Mouse (Mus musculus): Measurements from ENCODE around the gene Sars.

The Sars gene

GRCm38 (mm10) chr3:108444698-108445365, at the start of gene Sars:
TSS of gene Sars (minus strand) at chr3:108445209.
- in situ Hi-C loops (cut with MboI, MseI) = no loop called here

DNA sequence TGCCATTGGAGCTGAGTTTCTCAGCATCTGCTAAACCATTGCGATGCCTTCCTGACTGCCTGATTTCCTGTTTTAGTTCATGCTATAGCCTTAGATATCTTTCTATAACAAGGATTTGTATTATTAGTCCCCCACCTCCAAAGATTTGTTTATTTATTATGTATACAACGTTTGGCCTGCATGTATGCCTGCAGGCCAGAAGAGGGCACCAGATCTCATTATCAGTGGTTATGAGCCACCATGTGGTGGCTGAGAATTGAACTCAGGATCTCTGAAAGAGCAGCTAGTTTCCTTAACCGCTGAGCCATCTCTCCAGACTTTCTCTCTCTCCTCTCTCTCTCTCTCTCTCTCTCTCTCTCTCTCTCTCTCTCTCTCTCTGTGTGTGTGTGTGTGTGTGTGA, 45.0 kb upstream of the Sars start:
- in situ Hi-C loops (cut with MboI, MseI) = no loop called here

GRCm38 (mm10) chr3:108484749-108485148, 39.7 kb upstream of the Sars start:
- in situ Hi-C loops (cut with MboI, MseI) = no loop called here

GRCm38 (mm10) chr3:108478800-108479199, 33.8 kb upstream of the Sars start:
- in situ Hi-C loops (cut with MboI, MseI) = loop anchor here in 1 of 2 experiments (5.0 kb wide), 2 partner anchors 49 to 76 kb away; no protein-coding TSS in a partner anchor

DNA sequence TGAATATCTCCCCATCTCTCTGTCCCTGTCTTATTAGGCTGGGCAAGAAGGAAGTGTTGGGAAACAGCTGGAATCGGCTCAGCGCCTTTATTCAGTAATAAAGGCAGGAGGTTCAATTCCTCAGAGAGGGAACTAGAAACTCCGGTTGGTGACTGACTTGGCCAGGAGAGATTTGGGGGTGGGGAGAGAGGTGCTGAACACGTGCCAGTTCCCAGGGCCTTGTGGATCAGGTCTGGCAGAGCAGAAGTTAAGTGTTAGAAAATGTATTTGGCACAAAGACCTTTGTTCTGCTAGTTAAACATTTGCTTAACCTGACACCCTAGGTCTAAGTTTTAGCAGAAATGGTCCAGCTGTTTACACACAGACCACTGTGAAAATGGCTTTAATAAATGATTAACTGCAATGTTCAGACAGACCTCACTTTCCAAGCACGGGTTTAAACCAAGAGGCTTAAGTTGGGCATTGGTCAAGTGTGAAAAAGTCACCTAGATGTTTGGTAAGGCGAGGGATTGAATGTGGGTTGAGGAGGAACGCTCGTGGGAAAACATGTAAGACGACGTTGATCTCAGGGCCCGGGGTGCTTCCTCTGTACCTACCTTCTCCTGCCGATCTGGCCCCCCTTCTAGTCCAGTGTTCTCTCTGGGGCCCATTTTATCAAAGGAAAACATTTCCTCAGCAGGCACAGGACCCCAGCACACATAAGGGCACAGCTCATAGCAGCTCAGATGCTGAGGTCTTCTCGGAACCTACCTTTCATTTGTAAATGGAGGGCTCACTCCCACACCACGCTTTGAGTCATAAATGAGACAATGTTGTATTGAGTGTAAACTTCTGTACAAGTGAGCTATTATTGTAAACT, 32.0 kb upstream of the Sars start:
- in situ Hi-C loops (cut with MboI, MseI) = loop anchor here in 1 of 2 experiments (5.0 kb wide), 2 partner anchors 50 to 75 kb away; no protein-coding TSS in a partner anchor

- in situ Hi-C loops (cut with MboI, MseI) = loop anchor here in 1 of 2 experiments (5.0 kb wide), 2 partner anchors 52 to 73 kb away; no protein-coding TSS in a partner anchor
Observed at GRCm38 (mm10) chr3:108475496-108475895, 30.5 kb upstream of the Sars start.

DNA sequence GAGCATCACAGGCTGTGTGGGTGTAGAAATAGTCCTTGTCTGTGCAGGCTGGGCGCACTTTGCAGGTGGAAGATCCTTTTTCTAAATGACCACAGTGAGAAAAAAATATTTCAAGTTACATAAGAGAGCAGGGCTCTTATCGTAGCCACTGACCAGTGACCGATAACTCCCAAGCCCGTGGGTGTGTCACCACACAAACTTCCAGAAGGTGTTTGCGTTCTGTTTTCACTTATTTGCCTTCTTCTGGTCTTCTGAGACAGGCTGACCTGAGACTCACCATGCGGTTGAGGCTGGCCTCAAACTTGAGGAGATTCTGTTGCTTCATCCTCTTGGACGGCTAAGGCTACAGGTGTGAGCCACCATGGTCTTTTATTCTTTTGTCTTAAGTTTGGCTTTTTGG, 30.0 kb upstream of the Sars start:
- in situ Hi-C loops (cut with MboI, MseI) = loop anchor here in 1 of 2 experiments (5.0 kb wide), 2 partner anchors 52 to 73 kb away; no protein-coding TSS in a partner anchor

DNA sequence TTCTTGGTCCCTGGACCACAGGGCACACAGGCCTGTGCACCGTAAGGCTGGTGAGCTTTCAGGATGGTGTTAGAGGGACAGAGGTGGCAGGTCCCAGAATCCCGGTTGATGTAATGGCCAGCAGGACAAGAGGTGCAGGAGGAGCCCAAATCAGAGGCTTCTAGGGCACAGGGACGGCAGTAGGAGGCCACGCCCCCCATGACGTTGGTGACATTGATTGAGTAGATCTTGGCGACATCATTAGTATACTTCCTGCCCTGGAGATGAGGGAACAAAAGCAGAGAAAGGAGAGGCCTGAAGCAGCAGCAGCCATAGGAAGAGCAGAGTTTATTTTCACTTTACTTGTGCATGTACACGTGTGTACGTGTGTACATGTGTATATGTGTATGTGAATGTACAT, 22.8 kb upstream of the Sars start:
- in situ Hi-C loops (cut with MboI, MseI) = no loop called here

- in situ Hi-C loops (cut with MboI, MseI) = no loop called here
Observed at GRCm38 (mm10) chr3:108466425-108466824, 21.4 kb upstream of the Sars start.

- in situ Hi-C loops (cut with MboI, MseI) = no loop called here
Observed at GRCm38 (mm10) chr3:108458866-108459265, 13.9 kb upstream of the Sars start.

DNA sequence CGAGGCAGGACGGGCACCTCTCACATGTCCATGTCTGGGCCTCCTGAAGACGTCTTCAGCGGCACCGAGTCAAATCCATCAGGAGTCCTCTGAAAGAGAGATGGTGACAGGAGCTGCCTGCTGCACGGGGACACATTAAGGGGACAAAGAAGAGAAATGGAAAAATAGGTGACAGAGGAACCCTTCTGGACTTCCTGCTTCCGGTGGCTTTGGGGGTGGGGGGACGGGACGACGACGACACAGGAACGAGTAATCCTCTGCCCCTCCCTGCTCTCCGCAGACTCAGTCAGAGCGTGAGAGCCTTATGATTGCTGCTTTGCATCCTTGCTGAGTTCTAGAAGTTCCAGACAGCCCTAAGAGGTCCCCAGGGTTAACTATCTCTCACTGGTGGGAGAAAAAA, 13.4 kb upstream of the Sars start:
- in situ Hi-C loops (cut with MboI, MseI) = no loop called here

- in situ Hi-C loops (cut with MboI, MseI) = no loop called here
Observed at GRCm38 (mm10) chr3:108454172-108454571, 9.2 kb upstream of the Sars start.

DNA sequence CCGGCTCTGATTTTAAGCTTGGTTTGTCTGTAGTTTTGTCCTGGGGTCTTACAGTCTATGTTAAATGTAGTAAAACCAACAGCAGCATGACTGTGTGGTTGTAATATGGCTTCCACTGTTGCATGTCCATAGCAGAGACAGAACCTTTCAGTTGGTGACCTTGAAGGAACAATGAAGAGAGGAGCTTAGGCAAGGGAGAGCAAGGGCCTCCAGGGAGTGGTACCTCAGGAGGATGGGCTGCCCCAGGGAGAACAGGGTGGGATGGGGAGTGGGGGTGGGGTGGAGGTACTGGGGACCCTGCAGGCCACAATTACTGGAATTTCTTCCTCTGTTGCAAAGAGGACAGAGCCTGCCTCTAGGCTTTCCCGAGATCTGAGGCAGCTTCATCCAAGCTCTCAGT, 7.0 kb upstream of the Sars start:
- in situ Hi-C loops (cut with MboI, MseI) = no loop called here

GRCm38 (mm10) chr3:108445366-108445705, 327 bp upstream of the Sars start:
- in situ Hi-C loops (cut with MboI, MseI) = no loop called here

- in situ Hi-C loops (cut with MboI, MseI) = no loop called here
Observed at GRCm38 (mm10) chr3:108444029-108444428, 980 bp downstream of the Sars start.

- in situ Hi-C loops (cut with MboI, MseI) = no loop called here
Observed at GRCm38 (mm10) chr3:108436380-108436714, 8.7 kb downstream of the Sars start.

DNA sequence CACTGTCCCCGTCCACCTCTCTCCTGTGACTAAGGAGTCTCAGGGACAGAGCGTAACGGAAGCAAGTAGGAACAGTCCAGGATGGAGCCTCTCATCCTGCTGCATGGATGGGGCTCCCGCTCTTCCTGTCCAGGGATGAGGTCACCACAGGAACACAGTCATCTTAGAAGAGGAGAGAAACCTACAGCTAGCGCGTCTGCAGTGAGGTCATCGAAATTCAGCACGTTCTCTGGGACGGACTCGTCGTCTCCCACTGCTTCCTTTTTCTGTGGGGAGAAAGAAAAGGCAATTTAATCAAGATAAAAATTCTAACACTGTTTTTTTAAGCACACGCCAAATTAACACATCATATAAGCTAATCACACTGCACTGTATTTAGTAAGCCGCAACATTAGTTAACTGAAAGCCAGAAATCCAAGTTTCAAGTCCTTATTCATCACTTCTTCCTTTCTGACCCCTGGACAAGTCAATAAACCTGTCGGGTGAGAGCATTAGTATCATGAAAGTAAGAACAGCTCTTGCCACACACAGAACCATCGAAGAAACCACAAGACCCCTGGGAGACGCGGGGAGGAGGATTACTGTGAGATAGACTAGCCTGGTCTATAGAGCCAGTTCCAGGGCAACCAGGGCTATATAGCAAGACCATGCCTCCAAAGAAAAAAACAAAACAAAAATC, 9.2 kb downstream of the Sars start:
- in situ Hi-C loops (cut with MboI, MseI) = no loop called here

- in situ Hi-C loops (cut with MboI, MseI) = no loop called here
Observed at GRCm38 (mm10) chr3:108433881-108434495, 11.0 kb downstream of the Sars start.

- in situ Hi-C loops (cut with MboI, MseI) = no loop called here
Observed at GRCm38 (mm10) chr3:108433188-108433880, 11.7 kb downstream of the Sars start.

- in situ Hi-C loops (cut with MboI, MseI) = no loop called here
Observed at GRCm38 (mm10) chr3:108432542-108433187, 12.3 kb downstream of the Sars start.

- in situ Hi-C loops (cut with MboI, MseI) = no loop called here
Observed at GRCm38 (mm10) chr3:108425624-108426018, 19.4 kb downstream of the Sars start.
